Comparison of ENCODE assay signal across 16 mouse cellular contexts in genomic region chr6:114961276-114962068, GRCm38 (mm10).
A peak's percentile ranks its signal among the peaks of the same experiment; 100 is the strongest.
DNase-seq lines count a peak whose midpoint lies in the region.
"Had no signal": no experiment of that assay in that cellular context is flagged by ENCODE, and none has a peak within 500 bp of the region (broad histone marks: within the 10 kb centered on the region; RNA-seq: fewer than 3 reads in every experiment).

No protein-coding gene starts in this region.

- DNase-seq in kidney, postnatal 10 days: peak; percentile 18
- DNase-seq in kidney, postnatal 14 days: no peak
- DNase-seq in 3134 (ENCODE audit: extremely low read depth, insufficient read length, low spot score): peak; percentile 50
- peak; percentile 40 for DNase-seq in Muller cell, postnatal 12 days (ENCODE audit: inconsistent ontology term)
- peak; percentile 31 for DNase-seq in lung, postnatal 10 days
- no peak for DNase-seq in cerebellum, adult 18-20 months
- DNase-seq in heart, adult 9 months (ENCODE audit: low spot score in 2 of 2): no peak
- DNase-seq: adrenal gland, postnatal 10 days; cerebellum, adult 2 months; gastrocnemius, postnatal 10 days; heart, adult 11 months; heart, postnatal 10 days; liver, postnatal 0 days; midbrain, embryonic 14.5 days; right cerebral cortex, postnatal 14 days; spleen, adult 18-20 months had no signal

Comparison
In these comparisons a context has a peak if more than half of its experiments do, and no peak if none do; other contexts are left out.
1. DNase-seq: peak in kidney, postnatal 10 days (single experiment), 3134 (single experiment), Muller cell, postnatal 12 days (single experiment) and lung, postnatal 10 days (single experiment); none in kidney, postnatal 14 days (single experiment), cerebellum, adult 18-20 months (0 of 2) and heart, adult 9 months (0 of 2).